Mouse (Mus musculus) hematopoietic stem cell, adult 5-6 weeks (primary cell): ENCODE data around the gene Sdhd. TPM values are rescaled to one million over a fixed set of nuclear protein-coding genes. Genes with fewer than 3 reads are reported as not detected.

Experiments used
- ATAC-seq, 2 experiments: fragments of 125-278 bp in 1 of 2; replicated peaks in 1 of 2; 2 replicates each; pipeline ENCODE4 v1.8.0; 2016 to 2017; ENCODE audit warnings: inconsistent platforms in 2 of 2, mild to moderate bottlenecking in 2 of 2, moderate number of reproducible peaks in 2 of 2, low read depth in 1 of 2, moderate TSS enrichment in 1 of 2; ENCODE audit not compliant: low FRiP score in 2 of 2, poor library complexity in 2 of 2, severe bottlenecking in 2 of 2, insufficient read depth in 1 of 2, low TSS enrichment in 1 of 2
- total RNA-seq: library from RNA; stranded (forward); fragments of 172-1452, 232-1000 nt; gene quantifications from 2 replicates; pipeline ENCODE4 v1.2.3, GENCODE M21; 2017

Gene Sdhd
- total RNA-seq, 1 experiment from 2014 or later, result 154 TPM

- peak; percentile 43 to 51; a peak in 2 of 4 replicates for ATAC-seq
Observed at GRCm38 (mm10) chr9:50553547-50553946, 50.1 kb downstream of the Sdhd start.

GRCm38 (mm10) chr9:50552206-50552605 lies 51.4 kb downstream of the Sdhd start:
- ATAC-seq, result no peak

GRCm38 (mm10) chr9:50548936-50549335 lies 54.7 kb downstream of the Sdhd start:
- ATAC-seq, result no peak

- ATAC-seq, result peak; percentile 53 to 62; a peak in 3 of 4 replicates
Observed at GRCm38 (mm10) chr9:50547859-50548478, 55.6 kb downstream of the Sdhd start.

Other genes with a start within 250 kb of the Sdhd start
- gene Plet1, start 109.3 kb downstream of the Sdhd start, total RNA-seq, result not detected in 2 replicates
- gene Pts, start 75.1 kb downstream of the Sdhd start, total RNA-seq, result 91.9 and 128 TPM in 2 replicates
- gene Il18, start 49.0 kb downstream of the Sdhd start, total RNA-seq, result 29.5 and 36.7 TPM in 2 replicates
- 3.8 and 4.4 TPM in 2 replicates for gene Bco2, start 48.6 kb downstream of the Sdhd start, total RNA-seq
- not detected in 2 replicates for gene Tex12, start 42.5 kb downstream of the Sdhd start, total RNA-seq
- gene Timm8b, start 98 bp upstream of the Sdhd start, total RNA-seq, result 123 and 162 TPM in 2 replicates
- gene Pih1d2, start 13.5 kb upstream of the Sdhd start, total RNA-seq, result 0.56 and 4.6 TPM in 2 replicates
- 43.5 and 73.0 TPM in 2 replicates for gene Nkapd1, start 13.7 kb upstream of the Sdhd start, total RNA-seq
- 30.7 and 33.5 TPM in 2 replicates for gene Dlat, start 56.0 kb upstream of the Sdhd start, total RNA-seq
- gene Dixdc1, start 135.7 kb upstream of the Sdhd start, total RNA-seq, result 0.99 and 2.3 TPM in 2 replicates
- not detected in 2 replicates for gene 2310030G06Rik, start 142.7 kb upstream of the Sdhd start, total RNA-seq
- 0.84 TPM in 1 of 2 replicates, not detected in the other for gene Cryab, start 147.5 kb upstream of the Sdhd start, total RNA-seq
- gene Hspb2, start 148.5 kb upstream of the Sdhd start, total RNA-seq, result not detected in 2 replicates
- gene Fdxacb1, start 164.4 kb upstream of the Sdhd start, total RNA-seq, result 8.8 and 8.9 TPM in 2 replicates
- 18.0 and 18.2 TPM in 2 replicates for gene Alg9, start 171.2 kb upstream of the Sdhd start, total RNA-seq
- 22.5 and 37.0 TPM in 2 replicates for gene 1110032A03Rik, start 171.7 kb upstream of the Sdhd start, total RNA-seq
- gene Ppp2r1b, start 241.5 kb upstream of the Sdhd start, total RNA-seq, result 38.7 and 40.3 TPM in 2 replicates